Mouse (Mus musculus): ENCODE results near the gene Tmem54.

GRCm38 (mm10) chr4:129105356-129105755, at the start of gene Tmem54:
- TF ChIP-seq CTCF (conservative IDR thresholded peaks at IDR 0.05; ENCODE audit: low read length) (no peak), NANOG (IDR thresholded peaks at IDR 0.05; ENCODE audit: borderline replicate concordance, low read length) (no peak)

Measured in E14TG2a.4 (cell line).